Mouse (Mus musculus): Measurements from ENCODE around the gene Bglap3.

DNA sequence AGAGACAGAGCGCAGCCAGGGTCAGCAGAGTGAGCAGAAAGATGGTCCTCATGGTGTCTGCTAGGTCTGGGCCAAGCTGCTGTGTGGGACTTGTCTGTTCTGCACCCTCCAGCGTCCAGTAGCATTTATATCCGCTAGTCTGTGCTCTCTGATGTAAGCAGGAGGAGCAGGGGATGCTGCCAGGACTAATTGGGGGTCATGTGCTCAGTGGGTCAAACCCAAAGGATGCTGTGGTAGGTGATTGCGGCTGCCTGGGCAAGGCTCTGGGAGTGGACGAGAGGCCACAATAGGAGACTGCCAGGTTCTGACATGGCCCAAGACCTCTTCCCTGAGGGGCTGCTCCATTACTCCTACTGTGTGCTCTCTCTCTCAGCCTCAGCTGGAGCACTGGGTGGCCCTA, 11.8 kb upstream of the Bglap3 start, which contains the start of gene Bglap:
- TF ChIP-seq TAL1 (conservative IDR thresholded peaks at IDR 0.05; ENCODE audit: low read depth, low read length): no peak
- no peak for TF ChIP-seq CTCF (IDR thresholded peaks at IDR 0.05; ENCODE audit: low read depth, low read length)

Measured in G1E (cell line).